Mouse (Mus musculus) cerebellum, postnatal 10 days (tissue): ENCODE results near the gene Atp8b4.

Source experiments
- DNase-seq, 2 experiments: peaks; one replicate each; pipeline ENCODE4 v3.0.0; 2021; ENCODE audit warnings: mixed read lengths in 2 of 2

The Atp8b4 gene

DNA sequence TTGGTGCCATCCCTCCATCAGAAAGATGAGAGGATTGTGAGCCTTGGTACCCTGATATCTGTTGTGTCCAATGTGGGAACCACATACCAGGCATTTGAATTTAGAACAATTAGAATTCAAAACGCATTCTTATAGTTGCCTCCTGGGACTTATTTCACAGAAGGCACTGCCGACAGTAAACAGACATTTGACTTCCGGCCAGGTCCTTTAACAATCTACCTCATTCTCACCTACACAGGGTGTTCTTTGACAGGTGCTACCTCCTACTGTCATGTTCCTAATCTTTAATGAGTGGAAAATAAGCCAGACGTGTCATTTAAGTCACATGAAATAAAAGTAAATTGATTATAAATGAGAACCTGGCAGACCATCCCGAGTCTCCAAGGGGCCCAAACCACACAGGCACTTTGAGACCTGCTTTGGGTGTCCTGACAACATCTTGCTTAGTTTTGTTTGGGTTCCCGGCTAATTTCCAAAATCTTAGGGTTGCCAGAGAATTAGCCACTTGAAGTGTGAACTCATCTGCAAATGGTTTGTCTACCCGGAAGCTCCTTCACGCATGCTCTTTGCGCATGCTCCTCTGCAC, 67.9 kb downstream of the Atp8b4 start:
- DNase-seq: peak; percentile 51 to 55

DNA sequence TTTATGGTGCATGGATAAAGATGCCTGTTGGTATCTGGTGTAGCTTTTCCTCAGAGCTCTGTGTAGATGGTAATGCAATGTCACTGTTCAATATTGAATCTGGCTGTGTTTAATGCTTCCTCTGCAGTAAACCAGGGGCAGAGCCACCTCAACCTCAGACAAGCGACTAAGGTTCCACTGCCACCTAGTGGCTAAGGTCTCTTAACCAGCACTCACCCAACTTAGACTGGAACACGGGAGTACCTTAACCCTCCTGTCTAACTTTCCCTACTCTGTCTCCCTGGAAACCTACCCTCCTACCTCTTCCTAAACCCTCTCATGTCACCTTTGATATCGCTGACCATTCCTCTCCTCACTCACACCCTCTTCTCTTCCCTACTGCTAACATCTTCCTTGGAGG, 71.2 kb downstream of the Atp8b4 start:
- DNase-seq: peak; percentile 87 to 89

DNA sequence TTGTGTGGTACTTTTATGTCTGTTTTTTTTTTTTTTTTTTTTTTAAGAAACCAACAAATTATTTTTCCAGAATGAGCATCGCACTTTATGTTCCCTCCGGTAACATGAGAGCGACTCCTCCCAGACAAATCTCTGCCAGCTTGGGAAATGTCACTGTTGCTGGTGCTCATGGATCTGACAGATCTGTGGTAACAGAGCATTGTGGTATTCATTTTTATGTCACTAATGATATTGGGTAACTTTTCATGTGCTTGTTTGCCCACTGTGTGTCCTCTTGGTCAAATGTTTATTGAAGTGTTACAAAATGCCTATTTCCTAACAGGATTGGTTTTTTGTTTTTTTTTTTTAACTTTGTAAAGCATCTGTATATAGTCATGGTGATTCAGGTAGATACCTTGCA, 75.3 kb downstream of the Atp8b4 start:
- DNase-seq: peak; percentile 47 to 53

DNA sequence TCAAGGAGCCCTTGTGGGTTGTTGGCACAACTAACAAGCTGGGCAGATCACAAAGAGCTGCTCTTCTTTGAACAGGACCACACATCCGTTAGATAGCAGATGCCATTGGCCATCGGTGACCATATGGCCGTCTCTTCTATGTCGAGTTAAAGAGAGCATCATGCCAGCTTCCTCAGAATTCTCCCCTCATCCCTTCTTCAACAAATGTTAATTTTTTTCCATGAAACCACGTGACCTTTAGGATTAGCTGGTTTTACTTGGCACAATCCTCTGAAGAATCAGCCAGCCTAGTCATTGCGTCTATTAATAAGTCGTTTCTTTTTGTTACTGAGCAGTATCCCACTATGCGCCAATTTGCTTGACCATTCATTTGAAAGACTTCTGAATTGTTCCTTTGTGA, 75.8 kb downstream of the Atp8b4 start:
- DNase-seq: peak; percentile 69 to 78

DNA sequence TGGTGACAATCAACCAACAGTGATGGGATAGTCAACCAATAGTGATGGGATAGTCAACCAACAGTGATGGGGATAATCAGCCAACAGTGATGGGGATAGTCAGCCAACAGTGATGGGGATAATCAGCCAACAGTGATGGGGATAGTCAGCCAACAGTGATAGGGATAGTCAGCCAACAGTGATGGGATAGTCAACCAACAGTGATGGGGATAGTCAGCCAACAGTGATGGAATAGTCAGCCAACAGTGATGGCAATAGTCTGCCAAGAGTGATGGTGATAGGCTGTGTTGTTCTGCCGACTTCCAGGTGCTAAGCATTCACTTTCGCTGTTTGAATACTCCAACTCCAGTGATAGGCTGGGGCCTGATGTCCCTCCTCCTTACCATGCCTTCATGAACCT, 79.6 kb downstream of the Atp8b4 start:
- DNase-seq: peak; percentile 60 to 66

DNA sequence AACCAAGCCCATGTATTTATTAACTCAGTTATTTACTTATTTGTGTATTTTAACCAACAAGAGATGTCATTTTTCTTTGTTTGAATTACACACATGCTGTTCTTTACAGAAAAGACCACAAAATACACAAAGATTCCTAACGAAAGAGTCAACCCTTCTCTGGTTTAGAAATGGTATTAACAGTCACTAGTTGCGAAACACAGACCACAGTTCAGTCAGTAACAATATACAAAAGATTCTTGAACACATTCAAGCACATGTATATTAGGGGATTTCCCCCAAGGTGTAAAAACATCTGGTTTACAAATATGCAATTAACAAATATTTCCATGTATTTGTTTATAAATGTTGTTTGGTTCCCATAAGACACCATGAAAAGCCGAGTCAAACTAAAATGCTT, 81.6 kb downstream of the Atp8b4 start:
- DNase-seq: no peak

DNA sequence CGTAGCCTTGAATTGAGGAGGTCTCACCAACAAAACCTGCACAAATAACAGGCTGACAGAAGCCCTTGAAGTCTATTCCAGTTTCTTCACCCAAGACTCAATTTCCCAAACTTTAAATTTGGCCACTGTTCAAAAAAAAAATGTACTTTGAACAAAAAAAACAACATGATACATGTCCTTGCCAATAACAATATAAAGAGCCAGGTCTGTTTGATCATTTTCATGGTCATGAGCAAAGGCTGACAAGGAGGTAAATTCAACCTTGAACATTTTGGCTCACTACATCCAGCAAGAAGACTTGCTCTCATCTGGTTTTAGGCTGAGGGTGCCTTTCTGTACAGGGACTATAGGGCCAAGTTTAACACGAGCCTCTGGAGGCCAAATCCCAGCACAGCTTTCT, 83.7 kb downstream of the Atp8b4 start:
- no peak for DNase-seq

DNA sequence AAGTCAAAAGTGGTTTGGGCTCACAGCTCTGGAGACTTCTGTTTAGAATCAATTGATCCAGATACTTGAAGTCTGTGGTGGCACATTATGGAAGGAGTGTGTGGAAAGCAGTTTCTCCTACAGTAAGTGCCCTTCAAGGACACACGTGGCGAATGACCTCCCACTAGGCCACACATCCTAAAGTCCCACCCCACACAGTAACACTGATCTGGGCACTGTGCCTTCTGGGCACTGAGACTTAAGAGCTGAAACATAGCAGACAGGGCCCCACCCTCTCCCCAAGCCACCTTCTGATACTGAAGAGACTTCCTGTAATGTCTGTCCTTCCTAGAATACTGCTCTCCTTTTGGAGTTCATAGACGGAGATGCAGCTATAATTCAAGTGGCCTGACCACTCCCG, 84.5 kb downstream of the Atp8b4 start:
- no peak for DNase-seq

DNA sequence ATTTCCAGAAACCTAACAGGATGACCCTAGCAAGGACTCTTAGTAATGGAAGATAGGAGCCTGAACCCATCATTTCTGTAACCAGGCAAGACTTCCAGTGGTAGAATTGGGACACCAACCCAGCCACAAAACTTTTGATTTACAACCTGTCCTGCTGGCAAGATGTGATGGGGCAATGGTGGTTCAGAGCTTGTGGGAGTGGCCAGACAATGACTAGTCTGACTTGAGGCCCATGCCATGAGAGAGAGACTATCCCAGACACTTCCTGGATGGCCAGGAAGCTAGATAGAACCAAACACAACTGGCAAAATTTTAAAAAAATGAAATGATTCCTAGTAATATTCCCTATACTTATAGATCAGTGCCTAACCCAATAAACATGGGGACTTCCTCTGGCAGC, 87.7 kb downstream of the Atp8b4 start:
- no peak for DNase-seq

DNA sequence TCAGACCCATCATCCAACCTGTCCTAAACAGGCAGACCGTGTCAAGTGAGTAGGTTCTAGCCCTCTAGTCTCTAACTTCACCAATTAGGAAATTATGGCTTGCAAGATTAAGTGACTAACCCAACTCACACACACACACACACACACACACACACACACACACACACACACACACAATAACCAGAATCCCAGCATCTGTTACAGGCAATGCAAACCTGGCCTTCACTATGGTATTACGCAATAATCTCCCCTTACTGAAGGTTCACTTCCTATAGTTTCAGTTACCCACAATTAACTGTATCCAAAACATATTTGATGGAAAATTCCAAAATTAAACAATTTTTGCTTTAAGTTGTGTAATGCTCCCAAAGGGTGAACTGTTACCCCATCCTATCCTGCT, 101.0 kb downstream of the Atp8b4 start:
- no peak for DNase-seq

DNA sequence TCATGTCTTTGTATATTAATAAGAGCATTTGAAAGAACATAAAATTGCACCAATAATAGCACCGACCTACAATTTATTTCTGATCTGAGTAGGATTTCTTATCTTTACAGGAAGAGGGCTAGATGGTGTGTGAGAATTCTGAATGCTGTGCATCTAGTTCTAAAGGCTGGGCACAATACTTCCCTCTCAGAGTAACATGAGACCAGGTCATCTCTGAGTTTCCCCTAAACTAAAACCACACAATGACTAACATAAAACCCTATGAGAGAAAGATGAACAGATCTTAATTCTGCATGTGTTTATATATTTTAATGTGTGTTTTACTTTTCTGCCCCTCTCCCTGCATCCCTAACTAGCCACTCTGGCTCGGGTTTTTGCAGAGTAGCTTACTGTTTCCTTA, 101.5 kb downstream of the Atp8b4 start:
- DNase-seq: no peak

DNA sequence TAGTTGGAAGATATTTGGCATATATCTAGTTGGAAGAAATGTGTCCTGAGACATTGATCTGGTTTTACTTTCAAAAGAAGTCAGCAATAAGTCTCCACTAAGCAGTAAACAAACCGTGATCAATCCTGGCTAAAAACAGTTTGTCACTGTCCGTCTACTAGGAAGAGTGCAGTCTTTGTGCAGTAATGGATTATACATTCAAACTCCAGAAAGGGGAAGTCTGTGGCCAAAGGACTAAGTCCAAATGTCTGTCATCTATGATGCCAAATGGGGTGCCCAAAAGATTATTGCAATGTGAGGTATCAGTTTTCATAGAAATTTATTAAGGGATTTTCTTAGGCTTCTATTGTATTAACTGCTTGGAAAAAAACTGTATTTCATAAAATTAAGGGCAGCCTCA, 102.3 kb downstream of the Atp8b4 start:
- DNase-seq: no peak

DNA sequence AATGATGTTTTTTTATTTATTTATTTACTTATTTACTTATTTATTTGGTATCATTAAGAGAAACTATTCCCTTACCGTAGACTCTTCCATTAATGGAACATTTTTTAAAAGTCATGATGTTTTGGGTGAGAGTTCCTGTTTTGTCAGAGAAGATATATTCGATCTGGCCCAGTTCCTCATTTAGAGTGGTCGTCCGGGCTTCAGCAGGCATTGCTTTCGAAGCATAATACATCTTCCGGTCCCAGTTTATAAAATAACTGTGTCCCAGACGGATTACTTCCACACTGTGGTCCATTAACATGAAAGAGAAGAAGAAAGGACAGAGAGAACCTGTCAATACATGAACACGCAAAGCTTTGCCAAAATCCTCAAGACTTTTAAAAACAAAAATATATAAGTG, 103.0 kb downstream of the Atp8b4 start:
- no peak for DNase-seq

DNA sequence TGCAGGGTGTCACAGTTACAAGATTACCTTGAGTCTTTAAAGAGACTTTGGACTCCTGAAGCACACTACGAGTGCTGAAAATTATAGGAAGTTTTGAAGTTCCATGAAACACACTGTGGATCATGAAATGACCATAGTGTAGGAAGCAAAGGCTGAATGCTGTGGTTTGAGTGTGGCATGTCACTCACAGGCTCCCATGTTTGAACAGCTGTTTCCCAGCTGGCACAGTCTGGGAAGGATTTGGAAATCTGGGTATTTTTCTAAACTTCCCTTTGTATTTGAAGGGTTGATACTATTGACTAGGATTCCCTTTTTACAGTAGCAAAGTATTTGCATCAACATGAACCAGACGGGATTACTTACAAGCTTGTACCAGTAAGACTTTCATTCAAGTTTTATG, 105.5 kb downstream of the Atp8b4 start:
- no peak for DNase-seq

DNA sequence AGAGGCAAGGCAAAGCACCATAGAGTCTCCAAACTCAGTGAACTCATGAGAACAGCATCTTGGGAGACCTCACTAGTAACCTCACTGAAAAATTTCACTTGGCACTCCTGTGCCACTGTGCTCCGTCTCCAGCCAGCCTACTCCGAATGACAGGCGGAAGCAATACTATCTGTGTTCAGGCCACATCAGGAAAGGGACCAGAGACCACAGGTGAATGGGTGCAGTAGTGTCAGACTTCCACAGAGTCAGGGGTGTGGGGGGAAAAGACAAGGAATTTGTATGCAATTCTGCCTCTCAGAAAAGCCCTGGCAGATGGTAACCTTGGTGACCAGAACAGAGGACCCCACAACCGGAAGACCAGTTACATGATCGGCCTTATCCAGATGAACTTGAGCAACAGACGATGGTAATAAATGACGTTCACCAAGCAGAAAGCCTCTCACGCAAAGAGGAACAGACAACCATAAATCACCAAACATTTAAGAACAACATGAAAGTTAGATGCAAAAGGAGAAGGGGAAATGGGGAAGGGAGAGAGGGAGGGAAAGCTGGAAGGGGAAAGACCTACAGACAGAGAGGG, 112.9 kb downstream of the Atp8b4 start:
- DNase-seq: no peak

DNA sequence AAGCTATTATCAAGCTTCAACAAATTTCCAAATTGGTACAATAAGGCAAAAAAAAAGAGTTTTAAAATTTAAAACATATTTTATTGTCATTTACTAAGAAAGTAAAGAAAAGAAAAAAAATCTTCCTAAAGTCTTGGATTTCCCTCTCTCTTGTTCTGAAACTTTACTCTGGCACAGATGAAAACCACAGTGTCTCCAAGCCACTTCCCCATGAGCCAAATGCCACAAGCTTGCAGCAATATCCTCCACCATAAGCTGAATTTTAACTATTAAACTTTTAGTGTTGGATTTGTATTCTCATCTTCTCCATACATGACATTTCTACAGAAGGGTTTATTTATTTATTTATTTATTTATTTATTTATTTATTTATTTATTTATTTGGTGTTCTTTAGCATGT, 114.4 kb downstream of the Atp8b4 start:
- DNase-seq: no peak

DNA sequence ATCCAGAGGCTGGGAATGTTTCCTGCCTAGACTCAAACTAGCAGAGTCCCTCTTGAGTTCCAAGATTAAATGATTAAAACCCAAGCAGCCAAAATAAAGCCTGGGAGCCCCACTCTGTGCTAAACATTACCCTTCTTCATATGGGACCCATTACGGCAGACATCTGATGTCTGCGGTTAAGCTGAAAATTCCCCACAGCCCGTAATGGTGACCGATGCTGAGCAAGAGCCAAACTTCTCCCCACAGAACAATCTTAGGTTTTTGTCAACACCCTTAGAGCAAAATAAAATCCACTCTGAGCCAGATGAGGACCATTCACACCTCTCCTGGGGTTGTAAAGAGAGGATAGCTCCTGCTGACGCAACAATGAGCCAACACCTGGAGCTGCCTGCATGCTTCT, 120.2 kb downstream of the Atp8b4 start:
- DNase-seq: no peak

DNA sequence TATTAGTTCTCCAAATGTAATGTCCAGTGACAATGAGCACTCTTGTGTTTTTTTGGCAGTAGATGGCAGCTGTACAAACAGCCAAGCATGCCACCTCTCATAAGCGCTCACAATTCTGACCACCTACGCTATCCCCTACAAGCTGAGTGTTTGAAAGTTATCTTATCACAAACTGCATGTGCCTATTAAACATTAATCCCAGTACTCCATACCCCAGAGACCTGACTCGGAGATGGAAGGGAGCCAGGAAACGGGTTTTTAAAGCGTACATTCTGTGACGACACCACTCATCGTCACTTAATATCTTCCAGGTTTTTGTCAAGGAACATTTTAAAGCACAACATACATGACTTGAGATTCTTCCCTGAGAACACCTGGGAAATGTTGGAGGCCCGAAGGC, 128.8 kb downstream of the Atp8b4 start:
- no peak for DNase-seq

DNA sequence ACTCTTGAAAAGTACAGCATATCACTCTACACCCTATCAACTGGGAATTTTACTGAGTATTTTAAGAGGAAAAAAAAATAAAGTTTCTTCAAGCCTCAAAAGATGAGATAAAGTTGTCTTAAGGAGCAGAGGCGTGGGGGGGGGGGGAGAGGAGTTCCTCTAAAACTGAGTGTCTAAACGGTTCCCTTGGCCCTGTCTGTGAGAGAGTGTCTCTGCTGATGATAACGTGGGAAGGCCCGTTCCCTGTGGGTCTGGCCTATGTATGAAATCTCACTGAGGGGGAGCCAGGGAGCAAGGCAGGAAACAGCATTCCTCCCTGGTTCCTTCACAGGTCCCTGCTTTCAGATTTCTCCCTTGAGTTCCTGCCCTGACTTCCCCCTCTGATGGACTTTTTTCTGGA, 130.7 kb downstream of the Atp8b4 start:
- DNase-seq: no peak

DNA sequence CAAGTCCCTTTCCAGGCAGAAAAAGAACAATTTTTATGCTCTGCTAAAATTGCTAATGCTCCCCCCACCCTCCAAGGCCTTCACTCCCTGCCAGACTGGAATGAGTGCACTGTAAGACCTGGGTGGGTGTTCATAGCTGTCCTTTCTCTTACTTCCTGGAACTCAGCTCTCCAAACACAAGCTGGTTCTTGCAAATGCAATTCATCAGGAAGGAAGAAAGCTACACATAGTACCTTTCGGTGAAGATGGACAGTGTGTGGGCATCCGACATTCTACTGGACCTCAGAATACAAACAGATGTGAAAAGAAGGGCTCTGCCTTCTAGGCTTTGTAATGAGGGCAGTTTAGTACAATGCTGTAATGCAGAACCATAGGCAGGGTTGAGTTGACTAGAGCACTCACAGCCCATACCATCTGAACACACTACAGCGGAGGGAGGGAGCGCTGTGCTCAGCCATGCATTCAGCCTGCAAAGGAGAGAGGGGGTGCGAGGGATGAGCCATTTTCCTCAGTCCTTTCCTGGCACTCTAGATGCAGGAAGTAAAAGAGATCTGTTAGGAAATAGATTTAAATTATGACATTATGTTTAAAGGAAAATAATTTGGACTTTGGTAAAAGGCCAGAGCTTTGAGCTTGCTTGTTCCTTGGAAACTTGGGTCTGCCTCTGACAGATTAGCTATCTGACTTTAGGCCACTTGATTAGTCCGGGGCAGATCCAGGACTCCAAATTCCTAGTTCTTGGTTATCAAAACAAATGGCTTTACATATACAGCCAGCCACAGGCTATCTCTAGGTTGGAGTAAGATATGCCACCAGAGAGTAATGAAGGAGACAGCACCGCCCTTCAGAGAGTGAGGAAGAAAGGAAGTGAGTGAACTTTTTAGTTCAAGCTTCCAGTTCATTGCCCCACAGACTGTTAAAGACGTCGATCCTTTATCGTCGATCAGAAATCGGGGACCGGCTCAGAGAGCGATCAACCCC, 136.4 kb downstream of the Atp8b4 start:
- no peak for DNase-seq

DNA sequence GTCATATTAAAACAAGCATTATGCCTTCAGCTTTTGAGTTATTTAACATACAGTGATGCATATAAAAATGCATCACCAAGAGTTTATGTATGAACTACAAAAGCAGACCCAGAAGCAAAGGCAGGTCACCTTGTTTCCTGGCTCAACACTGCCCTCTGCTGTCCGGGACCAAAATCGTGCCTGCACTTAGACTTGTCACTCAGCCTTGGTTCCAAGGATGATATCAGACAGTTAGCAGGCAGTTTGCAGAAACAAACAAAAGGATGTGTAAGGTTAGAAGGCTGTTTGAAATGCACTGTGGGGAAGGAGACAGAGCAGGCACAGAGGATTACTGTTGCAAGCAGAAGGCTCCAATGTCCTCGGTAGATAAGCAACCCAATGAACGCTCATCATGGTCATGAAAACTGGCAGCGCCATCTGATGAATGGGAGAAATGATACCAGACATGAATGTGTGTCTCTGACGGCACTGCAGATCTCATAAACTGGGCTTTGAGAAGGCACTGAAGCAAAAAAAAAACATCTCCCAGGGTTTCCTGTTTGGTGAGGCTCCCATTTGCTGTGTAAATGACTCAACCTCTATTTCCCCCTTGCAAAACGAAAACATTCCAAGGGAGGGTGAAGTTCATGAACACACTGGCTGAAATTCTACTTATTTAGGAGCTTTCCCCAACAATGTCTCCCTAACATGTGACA, 137.3 kb downstream of the Atp8b4 start:
- peak; percentile 89 to 94 for DNase-seq

DNA sequence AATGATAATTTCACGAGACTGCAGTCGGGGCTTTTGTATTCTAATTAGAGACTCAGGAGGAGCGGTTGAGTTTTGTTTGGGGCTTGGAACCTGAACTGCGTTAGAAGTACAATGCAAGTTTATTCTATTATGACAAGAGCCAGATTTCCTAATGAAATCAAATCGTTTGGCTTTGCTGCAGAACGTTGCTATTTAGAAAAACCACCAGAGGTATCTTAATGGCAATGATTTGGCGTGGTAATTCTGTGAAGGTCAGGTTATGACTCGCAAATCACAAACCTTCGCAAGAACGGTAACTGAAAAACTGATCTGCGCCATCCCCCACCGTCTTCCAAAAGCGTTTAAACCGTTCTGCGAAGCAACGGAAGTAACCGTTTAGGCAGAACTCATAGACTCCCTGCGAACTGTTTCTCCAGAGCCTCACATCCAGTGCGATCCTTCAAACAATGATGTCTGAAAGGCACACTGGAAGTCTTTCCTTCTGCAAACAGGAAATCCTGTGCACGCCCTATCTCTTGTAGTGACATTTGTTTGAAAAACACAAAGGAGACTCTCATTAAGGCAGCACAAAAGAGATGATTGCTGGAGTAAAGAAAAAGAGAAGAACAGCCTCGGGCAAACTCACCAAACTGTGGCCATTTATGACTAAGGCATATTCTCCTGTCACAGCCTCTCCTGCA, 139.2 kb downstream of the Atp8b4 start:
- DNase-seq: no peak

DNA sequence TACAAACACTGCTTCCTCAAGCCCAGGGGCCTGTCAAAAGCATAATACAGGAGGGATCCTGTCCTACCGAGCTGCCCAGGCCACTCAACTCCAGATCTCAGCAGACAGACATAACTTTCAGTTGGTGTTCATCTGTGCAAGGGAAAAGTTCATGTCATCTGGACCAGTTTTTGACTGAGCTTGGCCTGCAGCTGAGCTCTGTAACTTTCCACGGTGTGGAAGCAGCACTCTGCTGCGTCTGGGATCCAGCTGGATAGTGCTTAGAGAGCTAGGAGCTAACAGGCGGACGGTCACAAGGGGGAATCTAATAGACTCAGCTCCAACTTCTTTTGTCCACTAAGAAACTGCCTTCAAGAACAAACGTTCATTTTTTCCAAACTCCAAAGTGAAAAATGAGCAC, 139.8 kb downstream of the Atp8b4 start:
- peak in 1 of 2 experiments; percentile 6 for DNase-seq
